Mouse (Mus musculus): ENCODE measurements around the gene Sost. TPM values are rescaled to one million over a fixed set of nuclear protein-coding genes. Genes with fewer than 3 reads are reported as not detected.

The Sost gene
- total RNA-seq, 1 experiment: not detected

- Histone ChIP-seq H3K4me1 (ENCODE audit: control insufficient read depth in 2 of 2, insufficient read depth in 2 of 2, low read length in 2 of 2, poor library complexity in 1 of 2) (no peaks in the 10 kb centered on the region), H3K4me3 (ENCODE audit: insufficient read depth in 1 of 2, low read depth in 1 of 2, low read length in 2 of 2, poor library complexity in 1 of 2, severe bottlenecking in 1 of 2) (no peak overlapping the region), H3K9me3 (ENCODE audit: control insufficient read depth, insufficient read depth, low read depth, low read length) (no peaks in the 10 kb centered on the region), H3K9ac (ENCODE audit: insufficient read depth, low read depth, low read length, poor library complexity, severe bottlenecking) (no peak overlapping the region), H3K27ac (ENCODE audit: insufficient read depth, low read depth, low read length, poor library complexity, severe bottlenecking) (no peak overlapping the region), H3K36me3 (ENCODE audit: control insufficient read depth, insufficient read depth, low read length, poor library complexity, severe bottlenecking) (no peaks in the 10 kb centered on the region)
- no peak for TF ChIP-seq CHD2 (IDR thresholded peaks at IDR 0.05; ENCODE audit: low read depth, low read length)
- no peak for TF ChIP-seq HCFC1 (IDR thresholded peaks at IDR 0.05; ENCODE audit: borderline replicate concordance, insufficient read depth, low read length)
- no peak for TF ChIP-seq ZNF384 (IDR thresholded peaks at IDR 0.05; ENCODE audit: low read depth, low read length)
- no peak for TF ChIP-seq ZC3H11A (IDR thresholded peaks at IDR 0.05; ENCODE audit: borderline replicate concordance, low read depth, low read length)
- TF ChIP-seq MAFK (IDR thresholded peaks at IDR 0.05; ENCODE audit: insufficient read depth, low read depth, low read length): no peak
- no peak for DNase-seq (ENCODE audit: low read depth, low spot score)
- in situ Hi-C loops (cut with MboI; ENCODE audit: low sequenced_read_pairs in 2 of 2, unreplicated experiment in 2 of 2): no loop called here
These were observed 50.0 kb downstream of the Sost start for GRCm38 (mm10) chr11:101916772-101917171.

GRCm38 (mm10) chr11:101913591-101913990, 53.2 kb downstream of the Sost start:
- no peaks in the 10 kb centered on the region for H3K36me3 ChIP-seq (ENCODE audit: control insufficient read depth, insufficient read depth, low read length, poor library complexity, severe bottlenecking)
- 0 out of 4 replicates have a peak, but pooled peaks cover 0 to 2% of the 10 kb centered on the region in 2 experiments for H3K4me1 ChIP-seq (ENCODE audit: control insufficient read depth in 2 of 2, insufficient read depth in 2 of 2, low read length in 2 of 2, poor library complexity in 1 of 2)
- in situ Hi-C loops (cut with MboI; ENCODE audit: low sequenced_read_pairs in 2 of 2, unreplicated experiment in 2 of 2): loop anchor here (5.0 kb wide), 1 partner anchor 96 kb away; no protein-coding TSS in a partner anchor
- no peak overlapping the region for H3K4me3 ChIP-seq (ENCODE audit: insufficient read depth in 1 of 2, low read depth in 1 of 2, low read length in 2 of 2, poor library complexity in 1 of 2, severe bottlenecking in 1 of 2)
- H3K27ac ChIP-seq (ENCODE audit: insufficient read depth, low read depth, low read length, poor library complexity, severe bottlenecking): no peak overlapping the region
- no peak overlapping the region for H3K9ac ChIP-seq (ENCODE audit: insufficient read depth, low read depth, low read length, poor library complexity, severe bottlenecking)
- H3K9me3 ChIP-seq (ENCODE audit: control insufficient read depth, insufficient read depth, low read depth, low read length): no peaks in the 10 kb centered on the region
- TF ChIP-seq ZC3H11A (IDR thresholded peaks at IDR 0.05; ENCODE audit: borderline replicate concordance, low read depth, low read length): no peak
- no peak for TF ChIP-seq CHD2 (IDR thresholded peaks at IDR 0.05; ENCODE audit: low read depth, low read length)
- TF ChIP-seq HCFC1 (IDR thresholded peaks at IDR 0.05; ENCODE audit: borderline replicate concordance, insufficient read depth, low read length): no peak
- no peak for TF ChIP-seq ZNF384 (IDR thresholded peaks at IDR 0.05; ENCODE audit: low read depth, low read length)
- TF ChIP-seq MAFK (IDR thresholded peaks at IDR 0.05; ENCODE audit: insufficient read depth, low read depth, low read length): no peak
- no peak for DNase-seq (ENCODE audit: low read depth, low spot score)

Other genes starting within 250 kb of the Sost start
- 43.6 and 51.7 TPM in 2 replicates for gene Dhx8, start 234.1 kb downstream of the Sost start, total RNA-seq (2012; rRNA removed)
- gene Etv4, start 181.6 kb downstream of the Sost start, total RNA-seq (2012; rRNA removed): 78.8 and 84.0 TPM in 2 replicates
- gene Meox1, start 72.6 kb downstream of the Sost start, total RNA-seq (2012; rRNA removed): 0.32 and 0.36 TPM in 2 replicates
- not detected in 2 replicates for gene Cfap97d1, start 17.3 kb upstream of the Sost start, total RNA-seq (2012; rRNA removed)
- gene Dusp3, start 20.0 kb upstream of the Sost start, total RNA-seq (2012; rRNA removed): 12.8 and 14.8 TPM in 2 replicates
- gene Mpp3, start 61.4 kb upstream of the Sost start, total RNA-seq (2012; rRNA removed): 5.2 and 7.5 TPM in 2 replicates
- gene Cd300lg, start 74.5 kb upstream of the Sost start, total RNA-seq (2012; rRNA removed): not detected in 2 replicates
- gene Mpp2, start 121.5 kb upstream of the Sost start, total RNA-seq (2012; rRNA removed): 0.94 and 1.2 TPM in 2 replicates
- gene Ppy, start 134.3 kb upstream of the Sost start, total RNA-seq (2012; rRNA removed): not detected in 2 replicates
- 0.49 and 2.1 TPM in 2 replicates for gene Pyy, start 140.8 kb upstream of the Sost start, total RNA-seq (2012; rRNA removed)
- 0.45 and 0.90 TPM in 2 replicates for gene Nags, start 178.5 kb upstream of the Sost start, total RNA-seq (2012; rRNA removed)
- gene Tmem101, start 189.4 kb upstream of the Sost start, total RNA-seq (2012; rRNA removed): 75.3 and 98.7 TPM in 2 replicates
- 27.6 and 49.1 TPM in 2 replicates for gene Lsm12, start 218.3 kb upstream of the Sost start, total RNA-seq (2012; rRNA removed)
- 14.2 and 16.3 TPM in 2 replicates for gene G6pc3, start 222.6 kb upstream of the Sost start, total RNA-seq (2012; rRNA removed)